In genomic region chr10:93831730-93832574, GRCm38 (mm10) we compare ENCODE assay signal across 9 mouse cellular contexts. TPM values are rescaled to one million over a fixed set of nuclear protein-coding genes. Genes with fewer than 3 reads are reported as not detected.
A peak's percentile ranks its signal among the peaks of the same experiment; 100 is the strongest.
DNase-seq lines count a peak whose midpoint lies in the region; ATAC-seq and TF ChIP-seq lines count a peak whose summit lies in the region.
"Had no signal": no experiment of that assay in that cellular context is flagged by ENCODE, and none has a peak within 500 bp of the region (broad histone marks: within the 10 kb centered on the region; RNA-seq: fewer than 3 reads in every experiment).

No protein-coding gene starts in this region.

- DNase-seq in lung, embryonic 14.5 days: no peak
- no peak for DNase-seq in lung, postnatal 36 days
- no peak for DNase-seq in intestine, embryonic 14.5 days (ENCODE audit: low spot score)
- DNase-seq in ovary, postnatal 10 days (ENCODE audit: low spot score): no peak
- DNase-seq in adrenal gland, postnatal 14 days: no peak
- no peak for DNase-seq in c-Kit-positive CD71-positive TER-119-positive erythroid progenitor cells, embryonic 14.5 days (ENCODE audit: low spot score)
- DNase-seq: kidney, adult 11 months had no signal

- no peaks in the 10 kb centered on the region for H3K36me3 ChIP-seq in lung, embryonic 14.5 days (ENCODE audit: insufficient read depth)
- H3K36me3 ChIP-seq in embryonic facial prominence, embryonic 13.5 days: no peaks in the 10 kb centered on the region
- H3K36me3 ChIP-seq in intestine, embryonic 14.5 days (ENCODE audit: control insufficient read depth, insufficient read depth, low read length): no peaks in the 10 kb centered on the region
- H3K36me3 ChIP-seq in neural tube, embryonic 12.5 days: no peaks in the 10 kb centered on the region

- no peak overlapping the region for H3K9ac ChIP-seq in lung, embryonic 14.5 days
- no peak overlapping the region for H3K9ac ChIP-seq in embryonic facial prominence, embryonic 13.5 days
- H3K9ac ChIP-seq in intestine, embryonic 14.5 days (ENCODE audit: low read length): no peak overlapping the region
- H3K9ac ChIP-seq in neural tube, embryonic 12.5 days: no peak overlapping the region

- peaks cover 58% of the 10 kb centered on the region for H3K27me3 ChIP-seq in lung, embryonic 14.5 days (ENCODE audit: insufficient read depth, low read length)
- H3K27me3 ChIP-seq in embryonic facial prominence, embryonic 13.5 days: peaks cover 64% of the 10 kb centered on the region
- peaks cover 65% of the 10 kb centered on the region for H3K27me3 ChIP-seq in intestine, embryonic 14.5 days (replicated peaks; ENCODE audit: control insufficient read depth, insufficient read depth, low read length)
- H3K27me3 ChIP-seq in neural tube, embryonic 12.5 days (replicated peaks): peaks cover 33% of the 10 kb centered on the region

- peak overlapping the region; percentile 44 for H3K4me2 ChIP-seq in lung, embryonic 14.5 days
- peak overlapping the region; percentile 40 for H3K4me2 ChIP-seq in embryonic facial prominence, embryonic 13.5 days
- peak overlapping the region; percentile 14 for H3K4me2 ChIP-seq in intestine, embryonic 14.5 days (ENCODE audit: low read length)
- H3K4me2 ChIP-seq in neural tube, embryonic 12.5 days (replicated peaks): peak overlapping the region; percentile 34

- no peak overlapping the region; the same call in 1 of the 2 replicates for H3K4me3 ChIP-seq in lung, embryonic 14.5 days (ENCODE audit: low read depth, low read length)
- H3K4me3 ChIP-seq in embryonic facial prominence, embryonic 13.5 days: peak overlapping the region; percentile 14
- no peak overlapping the region; the same call in 1 of the 2 replicates for H3K4me3 ChIP-seq in intestine, embryonic 14.5 days (ENCODE audit: low read depth, low read length)
- no peak overlapping the region for H3K4me3 ChIP-seq in neural tube, embryonic 12.5 days

- no peaks in the 10 kb centered on the region for H3K9me3 ChIP-seq in lung, embryonic 14.5 days (ENCODE audit: low read depth, low read length)
- H3K9me3 ChIP-seq in embryonic facial prominence, embryonic 13.5 days: no peaks in the 10 kb centered on the region
- no peaks in the 10 kb centered on the region for H3K9me3 ChIP-seq in intestine, embryonic 14.5 days (ENCODE audit: control insufficient read depth, low read length)
- H3K9me3 ChIP-seq in neural tube, embryonic 12.5 days: no peaks in the 10 kb centered on the region

- no peak for TF ChIP-seq CTCF in lung, embryonic 14.5 days (IDR thresholded peaks at IDR 0.05; ENCODE audit: low read depth)

- no peak overlapping the region for H3K27ac ChIP-seq in lung, embryonic 14.5 days (ENCODE audit: low read depth)
- H3K27ac ChIP-seq in embryonic facial prominence, embryonic 13.5 days: no peak overlapping the region
- H3K27ac ChIP-seq in intestine, embryonic 14.5 days (ENCODE audit: low read depth): no peak overlapping the region
- H3K27ac ChIP-seq in neural tube, embryonic 12.5 days: no peak overlapping the region

- WGBS in lung, embryonic 14.5 days: 4% methylated on average over 18 of the region's 18 CpGs
- 6% methylated on average over 18 of the region's 18 CpGs for WGBS in embryonic facial prominence, embryonic 13.5 days
- WGBS in intestine, embryonic 14.5 days: 7% methylated on average over 18 of the region's 18 CpGs
- 10% methylated on average over 18 of the region's 18 CpGs for WGBS in neural tube, embryonic 12.5 days

- 0 out of 2 replicates have a peak, but pooled peaks cover 2% of the 10 kb centered on the region for H3K4me1 ChIP-seq in lung, embryonic 14.5 days (ENCODE audit: insufficient read depth)
- H3K4me1 ChIP-seq in embryonic facial prominence, embryonic 13.5 days: peaks cover 33% of the 10 kb centered on the region
- peaks cover 4% of the 10 kb centered on the region; the same call in 1 of the 2 replicates for H3K4me1 ChIP-seq in intestine, embryonic 14.5 days (replicated peaks; ENCODE audit: control insufficient read depth, insufficient read depth, low read length)
- H3K4me1 ChIP-seq in neural tube, embryonic 12.5 days: peaks cover 21% of the 10 kb centered on the region

- ATAC-seq in lung, embryonic 14.5 days (ENCODE audit: insufficient read depth): no peak
- ATAC-seq in embryonic facial prominence, embryonic 13.5 days (ENCODE audit: insufficient number of reproducible peaks, insufficient read depth, low FRiP score, low TSS enrichment, low read depth): no peak
- ATAC-seq in intestine, embryonic 14.5 days (replicated peaks; ENCODE audit: low FRiP score, low TSS enrichment, low read depth): no peak
- ATAC-seq in neural tube, embryonic 12.5 days (ENCODE audit: low FRiP score, low read depth): no peak

RNA-seq across cellular contexts. Expression of gene Usp44, which starts 0.6 kb away (rescaled TPM):
- 0.70 and 0.74 TPM in 2 replicates for polyA plus RNA-seq in lung, embryonic 14.5 days (2014; fragmentation: Nextera tagmentation; extraction: Ambion mirVana)
- polyA plus RNA-seq in embryonic facial prominence, embryonic 13.5 days (2015; fragmentation: Nextera tagmentation; extraction: Ambion mirVana): 1.9 and 2.9 TPM in 2 replicates
- 0.38 and 0.86 TPM in 2 replicates for polyA plus RNA-seq in intestine, embryonic 14.5 days (2014; fragmentation: Nextera tagmentation; extraction: Ambion mirVana)
- polyA plus RNA-seq in neural tube, embryonic 12.5 days (2016; fragmentation: Nextera tagmentation; extraction: Ambion mirVana): 3.4 and 3.9 TPM in 2 replicates
- total RNA-seq in adrenal gland, postnatal 14 days (2021): not detected in 2 replicates
